Mouse (Mus musculus): ENCODE results near the gene Arl8b. TPM values are rescaled to one million over a fixed set of nuclear protein-coding genes. Genes with fewer than 3 reads are reported as not detected.

Arl8b gene
- polyA plus RNA-seq, 2 experiments, result 10.5 to 35.5 TPM

- H3K4me3 ChIP-seq (ENCODE audit: insufficient read depth in 1 of 2, low read depth in 2 of 2, low read length in 2 of 2), result no peak overlapping the region
- TF ChIP-seq EP300 (IDR thresholded peaks at IDR 0.05; ENCODE audit: low read depth), result no peak
- peak; percentile 26; the same call in 1 of the 2 replicates for TF ChIP-seq CTCF (IDR thresholded peaks at IDR 0.05; ENCODE audit: low read depth)
- ATAC-seq (ENCODE audit: insufficient read depth), result no peak
- H3K27ac ChIP-seq, result no peak overlapping the region
- H3K9ac ChIP-seq (replicated peaks), result no peak overlapping the region
- no peak overlapping the region for H3K4me2 ChIP-seq (ENCODE audit: low read depth)
- 45% methylated on average over 1 of the region's 1 CpGs for WGBS (ENCODE audit: insufficient replicate concordance)
- peaks cover 0 to 5% of the 10 kb centered on the region in 2 experiments; a peak in 1 of 4 replicates for H3K4me1 ChIP-seq (replicated peaks; ENCODE audit: control insufficient read depth in 2 of 2, insufficient read depth in 2 of 2, low read length in 1 of 2)
- no peaks in the 10 kb centered on the region for H3K36me3 ChIP-seq (replicated peaks; ENCODE audit: control insufficient read depth, insufficient read depth, low read depth)
- H3K9me3 ChIP-seq (ENCODE audit: control insufficient read depth, low read length), result no peaks in the 10 kb centered on the region
- no peaks in the 10 kb centered on the region for H3K27me3 ChIP-seq (ENCODE audit: control insufficient read depth, insufficient read depth, low read length)
- DNase-seq (ENCODE audit: low read depth in 3 of 3, low spot score in 3 of 3), result no peak
Measured at GRCm38 (mm10) chr6:108808786-108809185, 25.9 kb downstream of the Arl8b start.

- DNase-seq (ENCODE audit: low read depth in 3 of 3, low spot score in 3 of 3) (no peak), ATAC-seq (ENCODE audit: insufficient read depth) (no peak)
- no peak overlapping the region for H3K9ac ChIP-seq (replicated peaks)
- H3K4me2 ChIP-seq (ENCODE audit: low read depth), result no peak overlapping the region
- TF ChIP-seq EP300 (IDR thresholded peaks at IDR 0.05; ENCODE audit: low read depth) (no peak), CTCF (IDR thresholded peaks at IDR 0.05; ENCODE audit: low read depth) (no peak)
- H3K27ac ChIP-seq, result no peak overlapping the region
- H3K9me3 ChIP-seq (ENCODE audit: control insufficient read depth, low read length), result no peaks in the 10 kb centered on the region
- no peak overlapping the region for H3K4me3 ChIP-seq (ENCODE audit: insufficient read depth in 1 of 2, low read depth in 2 of 2, low read length in 2 of 2)
- WGBS (ENCODE audit: insufficient replicate concordance), result 79% methylated on average over 10 of the region's 10 CpGs
- H3K36me3 ChIP-seq (replicated peaks; ENCODE audit: control insufficient read depth, insufficient read depth, low read depth), result no peaks in the 10 kb centered on the region
- H3K27me3 ChIP-seq (ENCODE audit: control insufficient read depth, insufficient read depth, low read length), result no peaks in the 10 kb centered on the region
- H3K4me1 ChIP-seq (replicated peaks; ENCODE audit: control insufficient read depth in 2 of 2, insufficient read depth in 2 of 2, low read length in 1 of 2), result peaks cover 0 to 4% of the 10 kb centered on the region in 2 experiments; a peak in 1 of 4 replicates
Measured at GRCm38 (mm10) chr6:108810237-108810636, 27.3 kb downstream of the Arl8b start.

- Histone ChIP-seq H3K9me3 (ENCODE audit: control insufficient read depth, low read length) (no peaks in the 10 kb centered on the region), H3K9ac (replicated peaks) (no peak overlapping the region), H3K27me3 (ENCODE audit: control insufficient read depth, insufficient read depth, low read length) (no peaks in the 10 kb centered on the region), H3K27ac (no peak overlapping the region), H3K4me2 (ENCODE audit: low read depth) (no peak overlapping the region), H3K4me3 (ENCODE audit: insufficient read depth in 1 of 2, low read depth in 2 of 2, low read length in 2 of 2) (no peak overlapping the region), H3K4me1 (replicated peaks; ENCODE audit: control insufficient read depth in 2 of 2, insufficient read depth in 2 of 2, low read length in 1 of 2) (no peaks in the 10 kb centered on the region), H3K36me3 (replicated peaks; ENCODE audit: control insufficient read depth, insufficient read depth, low read depth) (no peaks in the 10 kb centered on the region)
- no peak for DNase-seq (ENCODE audit: low read depth in 3 of 3, low spot score in 3 of 3)
- ATAC-seq (ENCODE audit: insufficient read depth), result no peak
- no peak for TF ChIP-seq EP300 (IDR thresholded peaks at IDR 0.05; ENCODE audit: low read depth)
- no peak for TF ChIP-seq CTCF (IDR thresholded peaks at IDR 0.05; ENCODE audit: low read depth)
- WGBS (ENCODE audit: insufficient replicate concordance), result 84% methylated on average over 2 of the region's 2 CpGs
Measured at GRCm38 (mm10) chr6:108812134-108812533, 29.2 kb downstream of the Arl8b start.

DNA sequence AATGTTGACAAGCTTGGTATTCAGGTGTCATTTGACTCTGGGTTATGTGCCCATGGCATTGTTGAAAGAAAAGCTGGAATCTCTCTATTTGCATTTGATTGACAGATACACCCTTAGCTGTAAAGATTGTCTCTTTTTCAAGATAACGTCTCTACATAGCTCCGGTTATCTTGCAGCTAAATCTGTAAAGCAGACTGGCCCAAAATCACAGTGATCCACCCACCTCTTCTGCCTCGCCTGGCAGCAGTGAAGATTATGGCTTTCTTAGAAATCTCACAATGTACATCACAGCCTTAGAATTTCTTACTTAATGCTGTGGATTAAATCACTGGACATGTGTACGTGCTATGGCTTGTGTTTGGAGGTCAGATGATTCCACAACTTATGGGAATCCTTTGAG lies 34.6 kb downstream of the Arl8b start:
- no peak for ATAC-seq (ENCODE audit: insufficient read depth)
- Histone ChIP-seq H3K36me3 (replicated peaks; ENCODE audit: control insufficient read depth, insufficient read depth, low read depth) (peaks cover 12% of the 10 kb centered on the region), H3K4me2 (ENCODE audit: low read depth) (no peak overlapping the region), H3K9ac (replicated peaks) (no peak overlapping the region), H3K9me3 (ENCODE audit: control insufficient read depth, low read length) (no peaks in the 10 kb centered on the region), H3K27ac (no peak overlapping the region), H3K4me1 (replicated peaks; ENCODE audit: control insufficient read depth in 2 of 2, insufficient read depth in 2 of 2, low read length in 1 of 2) (no peaks in the 10 kb centered on the region), H3K4me3 (ENCODE audit: insufficient read depth in 1 of 2, low read depth in 2 of 2, low read length in 2 of 2) (no peak overlapping the region), H3K27me3 (ENCODE audit: control insufficient read depth, insufficient read depth, low read length) (no peaks in the 10 kb centered on the region)
- no peak for DNase-seq (ENCODE audit: low read depth in 3 of 3, low spot score in 3 of 3)
- 58% methylated on average over 4 of the region's 4 CpGs for WGBS (ENCODE audit: insufficient replicate concordance)
- TF ChIP-seq EP300 (IDR thresholded peaks at IDR 0.05; ENCODE audit: low read depth) (no peak), CTCF (IDR thresholded peaks at IDR 0.05; ENCODE audit: low read depth) (no peak)

GRCm38 (mm10) chr6:108824816-108825545 lies 42.1 kb downstream of the Arl8b start:
- Histone ChIP-seq H3K4me1 (replicated peaks; ENCODE audit: control insufficient read depth in 2 of 2, insufficient read depth in 2 of 2, low read length in 1 of 2) (peaks cover 1 to 18% of the 10 kb centered on the region in 2 experiments; a peak in 3 of 4 replicates), H3K27me3 (ENCODE audit: control insufficient read depth, insufficient read depth, low read length) (no peaks in the 10 kb centered on the region), H3K9me3 (ENCODE audit: control insufficient read depth, low read length) (no peaks in the 10 kb centered on the region), H3K27ac (no peak overlapping the region), H3K4me3 (ENCODE audit: insufficient read depth in 1 of 2, low read depth in 2 of 2, low read length in 2 of 2) (no peak overlapping the region), H3K4me2 (ENCODE audit: low read depth) (no peak overlapping the region), H3K9ac (replicated peaks) (no peak overlapping the region), H3K36me3 (replicated peaks; ENCODE audit: control insufficient read depth, insufficient read depth, low read depth) (peaks cover 13% of the 10 kb centered on the region)
- WGBS (ENCODE audit: insufficient replicate concordance), result 27% methylated on average over 7 of the region's 7 CpGs
- DNase-seq (ENCODE audit: low read depth in 3 of 3, low spot score in 3 of 3), result no peak
- TF ChIP-seq EP300 (IDR thresholded peaks at IDR 0.05; ENCODE audit: low read depth), result no peak
- TF ChIP-seq CTCF (IDR thresholded peaks at IDR 0.05; ENCODE audit: low read depth), result no peak
- no peak for ATAC-seq (ENCODE audit: insufficient read depth)
